Mouse (Mus musculus) frontal cortex, adult (tissue): Measurements from ENCODE around the gene Morn1.

ENCODE experiments used
- ATAC-seq: cut with Nextera tagmentation; 2 replicates; pipeline ENCODE4 v1.9.2; 2017; ENCODE audit warnings: mild to moderate bottlenecking, moderate library complexity, mixed read lengths; ENCODE audit not compliant: low TSS enrichment

Gene Morn1

GRCm38 (mm10) chr4:155118278-155118677 is 31.9 kb downstream of the Morn1 start:
- no peak for ATAC-seq

GRCm38 (mm10) chr4:155120038-155120437 is 33.7 kb downstream of the Morn1 start:
- ATAC-seq: no peak

DNA sequence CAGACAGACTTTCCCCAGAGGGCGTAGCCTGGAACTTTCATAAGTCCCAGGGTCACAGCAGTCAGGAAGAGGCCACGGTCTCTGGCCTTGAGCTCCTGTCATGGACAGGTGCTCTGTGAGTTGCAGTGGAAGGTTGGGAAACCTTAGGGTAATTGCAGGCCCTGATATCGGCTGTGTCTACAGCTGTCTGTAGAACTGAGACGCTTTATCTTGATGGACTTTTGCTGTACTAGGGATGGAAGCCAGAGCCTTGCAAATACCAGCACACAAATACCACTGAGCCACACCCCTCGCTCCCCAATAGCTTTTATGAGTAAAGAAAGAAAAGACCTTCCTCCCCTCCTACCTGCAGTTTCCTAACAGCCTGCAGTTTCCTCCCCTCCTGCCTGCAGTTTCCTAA is 34.2 kb downstream of the Morn1 start:
- no peak for ATAC-seq

DNA sequence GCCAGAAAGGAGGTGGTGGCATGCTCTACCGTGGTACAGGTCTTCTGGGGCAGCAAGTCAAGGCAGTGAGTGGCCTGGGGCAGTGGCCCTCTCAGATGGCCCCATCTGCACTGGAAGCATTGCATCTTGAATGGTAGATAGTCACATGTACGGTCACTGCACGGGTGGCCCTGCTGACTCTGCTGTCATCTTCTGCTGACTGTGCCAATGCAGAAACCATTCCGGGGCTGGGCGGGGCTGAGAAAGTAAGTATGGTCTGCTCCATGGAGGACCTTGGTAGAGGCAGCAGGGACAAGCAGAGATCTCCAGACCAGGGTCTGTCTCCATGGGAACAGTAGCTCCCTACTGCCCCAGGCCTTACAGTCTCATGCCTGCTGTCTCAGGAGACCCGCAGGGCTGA is 34.8 kb downstream of the Morn1 start:
- ATAC-seq: no peak

DNA sequence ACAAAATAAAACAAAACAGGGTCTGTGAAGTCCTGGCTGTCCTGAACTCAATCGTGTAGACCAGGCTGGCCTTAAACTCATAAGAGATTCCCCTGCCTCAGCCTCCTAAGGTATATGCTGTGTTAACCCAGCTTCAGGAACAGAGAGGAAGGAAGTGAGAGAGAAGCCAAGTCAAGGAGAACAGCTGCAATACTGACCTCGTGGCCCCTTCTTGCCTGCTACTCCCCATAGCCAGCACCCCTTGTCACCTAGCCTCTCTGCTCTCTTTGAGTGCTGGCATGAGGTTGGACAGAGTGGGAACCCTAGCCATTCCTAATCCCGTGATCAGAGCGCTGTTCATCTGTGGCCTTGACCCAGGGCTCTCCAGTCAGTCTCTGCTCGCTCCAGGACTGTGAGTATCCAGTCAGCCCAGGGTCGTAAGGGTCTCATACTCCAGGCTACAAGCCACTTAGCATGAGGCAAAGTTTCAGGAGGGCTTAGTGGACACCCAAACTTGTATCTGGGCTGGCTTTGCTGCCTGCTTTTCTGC is 35.6 kb downstream of the Morn1 start:
- ATAC-seq: peak; percentile 39

DNA sequence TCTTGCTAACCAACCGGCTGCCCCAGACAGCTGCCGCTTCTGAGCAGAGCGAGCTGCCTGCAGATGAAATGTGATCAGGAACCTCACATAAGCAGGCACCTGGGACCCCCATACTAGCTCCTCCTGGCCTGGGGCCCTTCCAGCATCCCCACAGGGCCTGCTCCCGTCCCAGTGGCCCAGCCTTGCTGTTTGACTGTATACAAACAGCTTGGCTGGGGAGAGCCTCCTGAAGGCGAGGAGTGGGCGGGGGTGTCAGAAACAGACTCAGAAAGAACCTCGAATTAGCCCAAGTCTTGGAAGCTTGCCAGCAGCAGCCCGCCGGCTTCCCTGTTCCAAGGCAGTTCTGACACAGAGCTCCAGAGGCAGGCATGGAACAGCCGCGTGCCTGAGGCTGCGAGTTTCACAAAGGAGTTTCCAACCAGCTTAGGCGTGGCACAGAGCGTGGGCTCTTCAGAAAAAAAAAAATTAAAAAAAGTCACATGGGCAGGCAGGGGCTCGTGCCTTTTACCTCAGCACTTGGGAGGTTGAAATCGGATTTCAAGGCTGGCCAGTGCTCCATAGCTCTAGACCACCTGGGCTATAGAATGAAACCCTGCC is 36.2 kb downstream of the Morn1 start:
- peak; percentile 90 for ATAC-seq

GRCm38 (mm10) chr4:155123868-155124534 is 37.6 kb downstream of the Morn1 start:
- no peak for ATAC-seq

GRCm38 (mm10) chr4:155125310-155125709 is 38.9 kb downstream of the Morn1 start:
- no peak for ATAC-seq

- no peak for ATAC-seq
Observed at GRCm38 (mm10) chr4:155126194-155126593, 39.8 kb downstream of the Morn1 start.

- ATAC-seq: no peak
Observed at GRCm38 (mm10) chr4:155126602-155127372, 40.4 kb downstream of the Morn1 start.

GRCm38 (mm10) chr4:155128411-155128810 is 42.0 kb downstream of the Morn1 start:
- ATAC-seq: no peak

DNA sequence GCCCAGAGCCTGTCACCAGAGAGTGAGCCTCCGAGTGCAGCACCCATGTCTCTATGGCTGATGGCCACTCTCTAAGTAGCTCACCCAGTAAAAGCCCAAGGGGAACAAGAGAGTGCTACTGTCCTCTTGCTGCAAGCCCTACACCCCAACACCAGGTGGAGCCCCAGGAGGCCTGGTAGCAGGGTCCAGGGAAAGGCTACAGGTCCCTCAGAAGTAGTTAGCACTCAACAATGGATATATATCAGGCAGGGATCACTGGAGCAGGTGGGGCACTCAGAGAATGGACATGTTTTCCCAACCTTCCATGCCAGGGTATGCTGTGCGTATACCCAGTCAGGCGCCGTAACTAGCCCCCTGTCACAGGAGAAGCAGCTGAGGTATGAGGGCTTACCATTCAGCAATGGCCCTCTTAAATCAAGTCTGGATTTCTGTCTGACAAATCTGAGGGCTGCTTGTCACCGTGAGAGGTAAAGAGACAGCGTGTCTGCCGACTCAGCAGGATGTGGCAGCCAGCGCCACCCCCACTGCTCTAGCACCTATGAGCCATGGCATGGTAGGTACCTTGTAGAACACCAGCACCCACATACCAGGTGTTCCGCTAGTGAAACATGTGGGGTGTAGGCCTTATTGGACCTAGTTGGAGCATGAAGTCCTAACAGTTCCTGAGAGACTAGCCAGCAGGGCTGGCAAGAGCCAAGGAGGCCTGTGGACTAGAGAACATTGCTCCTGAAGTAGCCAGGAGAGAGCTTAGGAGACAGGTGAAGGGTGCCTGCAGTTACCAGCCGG is 42.9 kb downstream of the Morn1 start:
- ATAC-seq: peak; percentile 33; the same call in 1 of the 2 replicates

DNA sequence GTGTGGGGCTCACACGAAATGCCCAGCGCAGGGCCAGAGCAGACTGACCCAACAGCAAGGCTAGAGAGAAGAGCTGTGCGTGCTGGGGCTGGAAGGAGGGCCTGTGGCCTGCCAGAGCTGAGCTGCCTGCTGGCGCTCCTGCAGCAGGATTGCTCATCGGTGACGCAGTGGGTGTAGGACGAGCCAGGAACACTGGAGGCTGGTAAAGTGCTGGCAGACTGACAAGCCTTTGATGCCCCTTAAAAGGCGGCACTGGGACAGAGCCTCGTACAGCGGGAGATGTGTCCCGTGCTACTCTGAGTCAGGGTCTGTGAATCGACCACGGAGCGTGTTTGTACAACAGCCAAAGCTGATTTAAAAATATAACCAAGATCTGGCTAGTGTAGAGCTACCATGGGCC is 43.6 kb downstream of the Morn1 start:
- peak; percentile 97 for ATAC-seq

GRCm38 (mm10) chr4:155130616-155131015 is 44.2 kb downstream of the Morn1 start:
- ATAC-seq: no peak

GRCm38 (mm10) chr4:155133188-155133587 is 46.8 kb downstream of the Morn1 start:
- ATAC-seq: no peak

DNA sequence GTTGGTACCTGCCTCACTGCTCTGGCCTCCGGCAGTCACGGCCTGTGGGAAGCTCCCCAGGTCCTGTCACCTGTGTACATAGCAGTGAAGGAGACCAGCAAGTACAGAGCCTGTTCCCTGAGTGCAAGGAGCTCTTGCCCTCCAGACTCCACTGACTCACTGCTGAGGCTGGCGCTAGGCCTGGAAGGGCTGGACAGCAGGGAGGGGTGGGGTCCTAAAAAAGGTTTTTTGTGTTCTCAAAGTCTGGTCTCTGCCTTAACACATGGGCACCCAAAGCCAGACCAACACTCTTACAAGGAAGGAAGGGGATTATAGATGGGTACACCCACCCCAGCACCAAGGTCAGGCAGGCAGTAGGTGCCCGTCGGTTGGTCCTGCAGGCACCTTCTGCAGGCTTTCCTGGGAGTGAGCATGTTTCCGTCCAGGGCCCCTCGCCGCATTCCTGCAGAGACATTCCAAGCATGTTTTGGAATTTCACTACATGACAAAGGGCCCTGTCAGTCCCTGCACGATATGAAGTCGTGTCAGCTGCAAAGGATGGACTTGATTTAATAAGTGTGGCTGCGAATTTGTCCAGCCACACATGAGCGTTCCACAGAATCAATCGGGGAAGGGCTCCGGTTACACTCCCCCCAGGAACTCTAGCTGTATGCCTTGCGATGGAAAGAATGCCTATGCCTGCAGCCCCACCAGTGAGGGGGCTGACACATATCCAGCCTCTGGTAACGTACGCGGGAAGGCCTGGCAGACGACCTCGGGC is 47.5 kb downstream of the Morn1 start:
- ATAC-seq: no peak

- ATAC-seq: no peak
Observed at GRCm38 (mm10) chr4:155134686-155135172, 48.4 kb downstream of the Morn1 start.

GRCm38 (mm10) chr4:155135909-155136585 is 49.7 kb downstream of the Morn1 start:
- no peak for ATAC-seq

GRCm38 (mm10) chr4:155137891-155138290 is 51.5 kb downstream of the Morn1 start:
- no peak for ATAC-seq

DNA sequence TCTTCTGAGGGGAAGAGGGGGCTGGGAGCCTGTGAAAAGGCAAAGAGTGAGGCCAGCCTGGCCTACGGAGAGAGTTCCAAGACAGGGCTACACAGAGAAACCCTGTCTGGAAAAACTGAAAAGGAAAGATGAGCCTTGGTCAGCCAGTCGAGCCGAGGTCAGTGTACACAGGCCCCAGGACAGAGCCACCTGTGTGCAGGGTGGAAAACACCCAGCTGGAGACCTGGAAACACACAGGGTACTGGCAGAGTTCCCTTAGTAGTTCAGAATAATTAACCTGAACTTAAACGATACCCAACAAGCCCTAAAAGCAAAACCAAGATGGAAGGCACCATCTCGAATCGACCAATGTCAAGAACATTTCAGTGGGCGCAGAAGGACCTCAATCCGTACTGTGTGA is 52.1 kb downstream of the Morn1 start:
- ATAC-seq: no peak
